Mouse (Mus musculus): Measurements from ENCODE around the gene Ppp1r13b. TPM values are rescaled to one million over a fixed set of nuclear protein-coding genes. Genes with fewer than 3 reads are reported as not detected.

The Ppp1r13b gene
- total RNA-seq, 4 experiments from 2014 or later = 56.1 to 61.6 (median 58.2) TPM

DNA sequence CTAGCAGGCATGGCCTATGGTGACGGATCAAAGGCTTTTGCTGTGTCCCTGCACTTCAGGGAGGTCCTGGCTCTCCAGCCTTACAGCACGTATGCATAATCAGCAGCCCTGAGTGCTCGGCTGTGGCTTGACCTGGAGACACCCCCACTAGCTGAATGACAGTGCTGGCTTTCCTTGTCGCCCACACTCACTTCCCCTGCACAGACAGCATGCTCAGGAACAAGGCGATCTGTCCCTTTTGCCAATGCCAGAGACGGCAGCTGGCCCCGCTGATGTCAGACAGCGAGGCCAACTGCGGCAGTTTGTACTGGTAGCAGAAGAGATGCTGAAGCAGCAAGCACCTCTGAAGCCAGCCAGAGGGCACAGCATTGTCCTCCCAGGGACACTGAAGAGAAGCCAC lies 12.1 kb upstream of the Ppp1r13b start:
- DNase-seq (ENCODE audit: low spot score in 2 of 2) = peak in 1 of 2 experiments; percentile 50

GRCm38 (mm10) chr12:111916514-111917217 lies 8.8 kb upstream of the Ppp1r13b start:
- DNase-seq (ENCODE audit: low spot score in 2 of 2) = no peak

GRCm38 (mm10) chr12:111915781-111916180 lies 7.9 kb upstream of the Ppp1r13b start:
- DNase-seq (ENCODE audit: low spot score in 2 of 2) = no peak

DNA sequence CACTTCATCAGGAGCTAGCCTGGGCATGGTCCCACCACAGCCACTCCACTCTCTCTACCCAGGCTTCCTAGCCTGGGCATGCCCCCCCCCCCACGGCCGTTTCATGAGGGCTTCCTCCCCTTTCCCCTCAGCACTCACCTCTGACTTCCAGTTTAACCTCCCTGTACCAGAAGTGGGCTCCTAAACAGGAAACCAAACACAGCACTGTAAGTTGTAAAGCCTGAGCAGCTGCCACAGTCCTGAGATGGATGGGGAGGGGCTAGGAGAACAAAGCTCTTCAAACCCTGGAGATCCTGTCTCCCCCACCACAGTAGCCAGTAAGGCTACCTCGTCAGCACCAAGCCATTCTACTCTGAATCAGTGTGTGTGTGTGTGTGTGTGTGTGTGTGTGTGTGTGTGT lies 6.1 kb upstream of the Ppp1r13b start:
- DNase-seq (ENCODE audit: low spot score in 2 of 2) = no peak

DNA sequence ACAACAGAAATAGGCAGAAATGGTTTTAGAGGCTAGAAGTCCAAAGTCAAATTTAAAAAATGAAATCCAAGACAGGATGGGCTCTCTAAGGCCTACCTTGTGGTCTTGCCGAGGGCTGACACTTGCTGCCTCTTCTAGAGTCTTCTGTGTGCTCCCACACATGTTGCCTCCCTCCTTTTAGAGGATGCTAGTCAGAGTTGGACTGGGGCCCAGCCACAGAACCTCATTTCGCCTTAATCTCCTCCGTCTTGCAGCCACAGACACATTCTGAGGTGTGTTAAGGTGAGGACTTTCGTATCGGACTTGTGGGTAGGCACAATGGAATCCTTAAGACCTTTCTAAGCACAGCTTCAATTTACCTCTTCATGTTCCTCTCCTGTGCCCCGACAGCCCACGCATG lies 4.9 kb upstream of the Ppp1r13b start:
- DNase-seq (ENCODE audit: low spot score in 2 of 2) = no peak

DNA sequence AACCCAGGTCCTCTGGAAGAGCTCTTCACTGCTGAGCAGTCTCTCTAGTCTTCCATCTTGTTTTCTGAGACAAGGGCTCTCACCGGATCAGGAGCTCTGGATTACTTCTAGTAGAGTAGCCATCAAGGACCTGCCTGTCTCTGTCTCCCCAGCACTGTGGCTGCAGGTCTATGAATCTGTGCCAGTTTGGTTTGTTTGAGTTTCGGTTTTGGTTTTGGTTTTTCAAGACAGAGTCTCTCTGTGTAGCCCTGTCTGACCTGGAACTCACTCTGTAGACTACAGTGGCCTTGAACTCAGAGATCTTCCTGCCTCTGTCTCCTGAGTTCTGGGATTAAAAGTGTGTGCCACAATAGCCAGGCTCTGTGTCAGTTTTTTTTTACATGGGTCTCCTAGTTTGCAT lies 3.9 kb upstream of the Ppp1r13b start:
- no peak for DNase-seq (ENCODE audit: low spot score in 2 of 2)

DNA sequence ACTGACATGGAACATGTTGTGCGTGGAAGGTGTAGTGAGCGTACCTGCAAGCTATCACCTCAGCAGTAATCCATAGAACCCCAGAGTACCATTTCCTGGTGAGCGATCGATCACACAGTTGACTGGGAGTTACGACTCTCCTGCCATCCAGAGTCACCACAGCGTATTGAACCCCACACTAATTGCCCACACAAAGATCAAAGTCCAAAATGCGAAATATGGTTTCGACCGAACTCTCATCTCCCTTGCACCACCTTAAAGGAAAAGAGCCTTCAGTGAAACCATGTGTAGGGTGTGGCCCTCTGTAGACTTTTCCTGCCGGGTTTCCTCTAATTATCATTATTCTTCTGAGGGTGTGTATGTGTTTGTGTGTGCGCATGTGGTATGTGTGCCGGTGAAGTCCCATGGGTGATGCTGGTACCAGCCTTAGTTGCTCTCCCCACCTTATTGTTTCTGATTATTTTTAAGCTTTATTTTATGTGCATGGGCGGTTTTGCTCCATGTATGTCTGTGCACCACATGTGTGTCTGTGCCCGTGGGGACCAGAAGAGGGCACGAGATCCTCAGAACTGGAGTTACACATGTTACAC lies 3.4 kb upstream of the Ppp1r13b start:
- DNase-seq (ENCODE audit: low spot score in 2 of 2) = no peak

- no peak for DNase-seq (ENCODE audit: low spot score in 2 of 2)
These were observed 1.2 kb upstream of the Ppp1r13b start for GRCm38 (mm10) chr12:111908997-111909550.

GRCm38 (mm10) chr12:111907421-111907891 lies 454 bp downstream of the Ppp1r13b start:
- DNase-seq (ENCODE audit: low spot score in 2 of 2) = peak in 1 of 2 experiments; percentile 49

- no peak for DNase-seq (ENCODE audit: low spot score in 2 of 2)
These were observed 1.5 kb downstream of the Ppp1r13b start for GRCm38 (mm10) chr12:111906309-111906875.

GRCm38 (mm10) chr12:111902488-111902887 lies 5.4 kb downstream of the Ppp1r13b start:
- no peak for DNase-seq (ENCODE audit: low spot score in 2 of 2)

GRCm38 (mm10) chr12:111901105-111901875 lies 6.6 kb downstream of the Ppp1r13b start:
- peak in 1 of 2 experiments; percentile 61 for DNase-seq (ENCODE audit: low spot score in 2 of 2)

GRCm38 (mm10) chr12:111899646-111900045 lies 8.3 kb downstream of the Ppp1r13b start:
- no peak for DNase-seq (ENCODE audit: low spot score in 2 of 2)

DNA sequence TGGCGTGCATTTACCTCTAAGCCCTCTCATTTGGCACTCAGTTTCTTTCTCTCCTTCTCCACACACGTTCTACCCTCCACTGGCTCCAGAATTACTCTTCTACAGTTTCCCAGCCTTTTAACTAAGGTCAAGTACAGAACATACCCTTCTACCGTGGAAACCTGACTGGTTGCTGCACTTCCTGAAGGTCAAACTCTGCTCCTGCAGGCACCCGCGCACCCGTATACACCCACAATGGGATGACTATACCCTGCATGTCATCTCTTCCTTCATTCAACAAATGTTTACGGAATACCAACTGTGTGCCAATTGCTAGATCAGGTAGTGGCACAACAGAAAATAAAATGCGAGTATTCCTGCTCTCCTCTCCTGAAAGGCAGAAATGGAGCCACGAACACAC lies 9.2 kb downstream of the Ppp1r13b start:
- DNase-seq (ENCODE audit: low spot score in 2 of 2) = no peak

- DNase-seq (ENCODE audit: low spot score in 2 of 2) = no peak
These were observed 10.8 kb downstream of the Ppp1r13b start for GRCm38 (mm10) chr12:111896908-111897661.

GRCm38 (mm10) chr12:111894082-111894481 lies 13.8 kb downstream of the Ppp1r13b start:
- no peak for DNase-seq (ENCODE audit: low spot score in 2 of 2)

DNA sequence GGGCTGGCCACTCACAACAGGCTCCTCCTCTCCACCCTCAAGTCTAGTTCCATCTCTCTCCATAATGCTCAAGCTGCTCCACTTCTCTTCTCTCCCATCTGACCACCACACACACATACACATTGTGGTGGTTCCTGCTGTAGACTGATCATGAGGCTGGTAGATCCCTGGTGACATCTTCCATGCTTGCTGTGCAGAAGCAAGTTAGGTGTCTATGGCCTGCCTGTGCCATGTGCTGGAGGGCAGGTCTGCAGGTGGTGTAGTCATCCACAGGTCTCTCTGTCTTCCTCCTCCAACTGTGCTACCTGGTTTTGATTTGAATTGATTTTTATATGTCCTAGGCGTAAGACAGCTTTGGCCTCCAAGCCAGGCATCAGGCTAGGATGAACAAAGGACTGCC lies 14.9 kb downstream of the Ppp1r13b start:
- DNase-seq (ENCODE audit: low spot score in 2 of 2) = no peak

DNA sequence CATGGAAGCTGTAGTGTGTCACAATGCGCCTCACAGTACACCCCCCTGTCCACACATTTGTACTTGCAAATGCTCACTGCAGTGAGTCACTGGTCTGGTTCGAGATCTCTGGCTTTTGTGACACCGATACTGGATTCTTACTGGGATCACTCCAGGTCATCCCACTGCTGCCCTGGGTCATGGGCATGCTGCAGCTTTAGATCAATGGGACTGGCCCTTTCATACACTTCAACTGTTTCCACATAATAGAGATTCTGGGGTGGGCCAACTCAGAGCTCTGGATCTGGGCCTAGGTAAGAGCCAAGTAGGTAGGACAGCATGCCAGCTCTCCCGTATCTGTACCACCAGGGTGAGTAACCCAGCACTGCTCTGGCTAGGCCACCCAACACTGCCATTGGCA lies 16.1 kb downstream of the Ppp1r13b start:
- DNase-seq (ENCODE audit: low spot score in 2 of 2) = no peak

DNA sequence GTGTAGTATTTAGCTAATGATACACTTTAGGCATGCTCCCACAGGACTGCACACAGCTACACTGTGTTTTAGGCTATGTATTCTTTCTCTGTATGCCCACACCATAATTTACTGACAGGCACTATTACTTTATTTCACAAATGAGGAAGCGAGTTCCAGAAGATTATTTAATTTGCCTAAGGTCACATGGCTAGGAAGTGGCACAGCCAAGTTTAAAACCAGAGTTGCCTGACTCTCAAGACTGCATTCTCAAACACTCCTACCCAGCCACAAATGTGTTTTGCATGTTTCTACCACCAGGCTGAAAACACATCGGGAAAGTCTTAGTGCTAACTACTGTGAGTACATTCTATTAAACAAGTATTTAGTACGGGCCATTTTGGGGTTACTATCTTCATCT lies 18.7 kb downstream of the Ppp1r13b start:
- no peak for DNase-seq (ENCODE audit: low spot score in 2 of 2)

GRCm38 (mm10) chr12:111888303-111888864 lies 19.5 kb downstream of the Ppp1r13b start:
- DNase-seq (ENCODE audit: low spot score in 2 of 2) = peak in 1 of 2 experiments; percentile 37

GRCm38 (mm10) chr12:111887005-111887404 lies 20.9 kb downstream of the Ppp1r13b start:
- no peak for DNase-seq (ENCODE audit: low spot score in 2 of 2)
